Mouse (Mus musculus): ENCODE measurements around the gene Exoc3l2. TPM values are rescaled to one million over a fixed set of nuclear protein-coding genes. Genes with fewer than 3 reads are reported as not detected.

Gene Exoc3l2
- polyA plus RNA-seq, 1 experiment from 2014 or later, result 1.1 TPM

- ATAC-seq (ENCODE audit: low FRiP score) (no peak), DNase-seq (ENCODE audit: low spot score, missing footprints) (no peak)
- no peaks in the 10 kb centered on the region for H3K4me1 ChIP-seq (ENCODE audit: control insufficient read depth, insufficient read depth, low read length)
- H3K27ac ChIP-seq (ENCODE audit: low read depth, low read length), result no peak overlapping the region
- no peaks in the 10 kb centered on the region for H3K9me3 ChIP-seq (ENCODE audit: control insufficient read depth, low read length)
- H3K9ac ChIP-seq (ENCODE audit: low read length), result no peak overlapping the region
- no peaks in the 10 kb centered on the region for H3K27me3 ChIP-seq (ENCODE audit: control insufficient read depth, insufficient read depth, low read length)
- H3K4me2 ChIP-seq, result no peak overlapping the region
- WGBS, result 70% methylated on average over 15 of the region's 15 CpGs
- no peak overlapping the region for H3K4me3 ChIP-seq (ENCODE audit: low read depth, low read length)
- peaks cover 37% of the 10 kb centered on the region for H3K36me3 ChIP-seq (ENCODE audit: control insufficient read depth, insufficient read depth, low read length)
These were observed 35.0 kb upstream of the Exoc3l2 start for GRCm38 (mm10) chr7:19427999-19428650.

DNA sequence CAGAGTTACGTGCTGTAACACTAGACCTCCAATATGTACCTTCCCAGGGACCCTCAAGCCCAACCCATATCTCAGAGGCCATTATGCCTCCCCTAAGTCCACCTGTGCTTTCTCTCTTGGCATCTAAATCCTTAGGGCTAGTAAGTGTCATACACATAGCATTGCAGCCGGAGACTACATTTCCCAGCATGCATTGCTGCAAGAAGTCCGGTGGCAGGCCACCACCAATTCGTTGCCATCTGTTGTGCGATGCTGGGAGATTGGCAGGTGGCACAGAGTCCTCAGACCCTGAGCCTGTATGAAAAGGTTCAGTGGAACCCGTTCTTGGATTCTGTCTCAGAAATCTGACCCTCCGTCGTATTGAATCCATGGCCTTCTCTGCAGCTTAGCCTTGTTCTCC is 33.4 kb upstream of the Exoc3l2 start:
- H3K4me3 ChIP-seq (ENCODE audit: low read depth, low read length), result no peak overlapping the region
- no peaks in the 10 kb centered on the region for H3K4me1 ChIP-seq (ENCODE audit: control insufficient read depth, insufficient read depth, low read length)
- no peaks in the 10 kb centered on the region for H3K27me3 ChIP-seq (ENCODE audit: control insufficient read depth, insufficient read depth, low read length)
- no peak for DNase-seq (ENCODE audit: low spot score, missing footprints)
- no peak for ATAC-seq (ENCODE audit: low FRiP score)
- no peaks in the 10 kb centered on the region for H3K9me3 ChIP-seq (ENCODE audit: control insufficient read depth, low read length)
- H3K9ac ChIP-seq (ENCODE audit: low read length), result no peak overlapping the region
- H3K36me3 ChIP-seq (ENCODE audit: control insufficient read depth, insufficient read depth, low read length), result peaks cover 51% of the 10 kb centered on the region
- no peak overlapping the region for H3K27ac ChIP-seq (ENCODE audit: low read depth, low read length)
- 75% methylated on average over 8 of the region's 8 CpGs for WGBS
- H3K4me2 ChIP-seq, result no peak overlapping the region

DNA sequence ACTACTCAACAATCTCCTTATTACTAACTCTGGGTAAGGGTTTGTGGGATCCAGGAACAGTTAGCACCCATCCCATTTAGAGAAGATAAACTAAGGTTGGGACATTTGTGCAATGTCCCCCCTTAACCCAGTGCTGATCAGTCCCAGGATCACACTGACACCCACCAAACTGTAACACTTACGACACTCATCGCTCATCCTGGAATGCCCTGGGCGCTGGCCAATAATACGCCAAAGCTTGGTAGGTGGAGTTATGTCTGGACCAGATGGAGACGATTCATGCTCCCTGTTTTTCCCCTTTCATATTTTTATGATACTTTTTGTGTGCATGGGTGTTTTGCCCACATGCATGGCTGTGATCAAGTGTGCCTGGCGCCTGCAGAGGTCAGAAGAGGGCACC is 32.7 kb upstream of the Exoc3l2 start:
- no peaks in the 10 kb centered on the region for H3K4me1 ChIP-seq (ENCODE audit: control insufficient read depth, insufficient read depth, low read length)
- H3K9me3 ChIP-seq (ENCODE audit: control insufficient read depth, low read length), result no peaks in the 10 kb centered on the region
- DNase-seq (ENCODE audit: low spot score, missing footprints) (no peak), ATAC-seq (ENCODE audit: low FRiP score) (no peak)
- H3K4me2 ChIP-seq, result no peak overlapping the region
- no peak overlapping the region for H3K27ac ChIP-seq (ENCODE audit: low read depth, low read length)
- no peak overlapping the region for H3K9ac ChIP-seq (ENCODE audit: low read length)
- no peak overlapping the region for H3K4me3 ChIP-seq (ENCODE audit: low read depth, low read length)
- WGBS, result 91% methylated on average over 6 of the region's 6 CpGs
- peaks cover 56% of the 10 kb centered on the region for H3K36me3 ChIP-seq (ENCODE audit: control insufficient read depth, insufficient read depth, low read length)
- no peaks in the 10 kb centered on the region for H3K27me3 ChIP-seq (ENCODE audit: control insufficient read depth, insufficient read depth, low read length)

DNA sequence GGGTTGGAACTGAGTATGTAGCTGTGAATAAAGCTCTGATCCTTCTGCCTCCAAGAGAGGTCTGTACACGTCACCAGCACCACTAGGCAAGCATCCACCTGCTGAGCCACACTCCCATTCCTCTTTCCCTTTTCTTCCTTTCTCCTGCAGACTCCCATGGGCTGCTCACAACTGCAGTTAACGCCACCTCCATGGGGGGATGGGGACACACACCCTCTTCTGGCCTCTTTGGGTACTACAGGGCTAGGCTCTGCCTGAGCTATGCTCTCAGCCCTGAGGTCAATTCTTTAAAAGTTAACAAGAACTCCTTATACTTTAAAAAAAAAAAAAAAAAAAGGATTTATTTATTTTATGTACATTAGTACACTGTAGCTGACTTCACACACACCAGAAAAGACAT is 30.7 kb upstream of the Exoc3l2 start:
- Histone ChIP-seq H3K4me2 (no peak overlapping the region), H3K27ac (ENCODE audit: low read depth, low read length) (no peak overlapping the region), H3K4me3 (ENCODE audit: low read depth, low read length) (no peak overlapping the region), H3K9me3 (ENCODE audit: control insufficient read depth, low read length) (no peaks in the 10 kb centered on the region), H3K4me1 (ENCODE audit: control insufficient read depth, insufficient read depth, low read length) (no peaks in the 10 kb centered on the region), H3K9ac (ENCODE audit: low read length) (no peak overlapping the region), H3K27me3 (ENCODE audit: control insufficient read depth, insufficient read depth, low read length) (no peaks in the 10 kb centered on the region), H3K36me3 (ENCODE audit: control insufficient read depth, insufficient read depth, low read length) (peaks cover 59% of the 10 kb centered on the region)
- 92% methylated on average over 2 of the region's 2 CpGs for WGBS
- DNase-seq (ENCODE audit: low spot score, missing footprints) (no peak), ATAC-seq (ENCODE audit: low FRiP score) (no peak)

DNA sequence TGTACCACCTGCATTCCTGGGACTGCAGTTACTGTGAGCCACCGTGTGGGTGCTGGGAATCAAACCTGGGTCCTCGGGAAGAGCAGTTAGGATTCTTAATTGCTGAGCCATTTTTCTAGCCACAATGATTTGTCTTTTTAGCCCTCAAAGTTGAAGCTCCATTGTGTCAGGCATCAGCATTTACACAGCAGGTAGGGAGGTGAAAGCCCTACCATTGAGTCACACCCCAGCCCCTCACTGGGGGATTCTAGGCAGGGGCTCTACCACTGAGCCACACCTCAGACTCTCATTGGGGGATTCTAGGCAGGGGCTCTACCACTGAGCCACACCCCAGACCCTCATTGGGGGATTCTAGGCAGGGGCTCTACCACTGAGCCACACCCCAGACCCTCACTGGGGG is 26.9 kb upstream of the Exoc3l2 start:
- WGBS, result 94% methylated on average over 2 of the region's 2 CpGs

DNA sequence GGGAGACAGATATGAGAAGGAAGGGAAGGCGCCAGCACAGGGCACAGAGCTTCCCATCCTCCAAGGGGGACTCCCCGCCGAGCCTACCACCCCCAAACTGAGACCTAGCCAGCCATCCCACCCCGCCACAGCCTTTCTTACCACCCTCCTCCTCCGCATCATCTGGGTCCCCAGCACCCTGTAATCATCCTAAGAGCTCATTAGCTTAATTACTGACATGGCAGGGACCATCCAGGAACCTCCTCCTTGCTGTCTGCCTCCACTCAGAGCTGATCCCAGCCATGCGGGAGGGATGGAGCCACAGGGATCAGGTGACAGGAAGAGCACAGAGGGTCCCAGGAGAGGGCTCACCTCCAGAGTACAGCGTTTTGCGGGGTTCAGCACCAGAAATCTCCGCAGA is 26.1 kb upstream of the Exoc3l2 start:
- no peak overlapping the region for H3K4me3 ChIP-seq (ENCODE audit: low read depth, low read length)
- no peak overlapping the region for H3K9ac ChIP-seq (ENCODE audit: low read length)
- H3K36me3 ChIP-seq (ENCODE audit: control insufficient read depth, insufficient read depth, low read length), result peaks cover 49% of the 10 kb centered on the region
- DNase-seq (ENCODE audit: low spot score, missing footprints), result no peak
- H3K4me2 ChIP-seq, result no peak overlapping the region
- WGBS, result 83% methylated on average over 9 of the region's 9 CpGs
- no peaks in the 10 kb centered on the region for H3K4me1 ChIP-seq (ENCODE audit: control insufficient read depth, insufficient read depth, low read length)
- H3K27me3 ChIP-seq (ENCODE audit: control insufficient read depth, insufficient read depth, low read length), result no peaks in the 10 kb centered on the region
- H3K27ac ChIP-seq (ENCODE audit: low read depth, low read length), result no peak overlapping the region
- ATAC-seq (ENCODE audit: low FRiP score), result no peak
- H3K9me3 ChIP-seq (ENCODE audit: control insufficient read depth, low read length), result no peaks in the 10 kb centered on the region

More for the DNA sequence above, 26.9 kb upstream of the Exoc3l2 start:
- H3K9ac ChIP-seq (ENCODE audit: low read length), result no peak overlapping the region
- ATAC-seq (ENCODE audit: low FRiP score) (no peak), DNase-seq (ENCODE audit: low spot score, missing footprints) (no peak)
- H3K4me1 ChIP-seq (ENCODE audit: control insufficient read depth, insufficient read depth, low read length), result no peaks in the 10 kb centered on the region
- H3K4me3 ChIP-seq (ENCODE audit: low read depth, low read length), result no peak overlapping the region
- peaks cover 50% of the 10 kb centered on the region for H3K36me3 ChIP-seq (ENCODE audit: control insufficient read depth, insufficient read depth, low read length)
- H3K27ac ChIP-seq (ENCODE audit: low read depth, low read length), result no peak overlapping the region
- H3K27me3 ChIP-seq (ENCODE audit: control insufficient read depth, insufficient read depth, low read length), result no peaks in the 10 kb centered on the region
- no peaks in the 10 kb centered on the region for H3K9me3 ChIP-seq (ENCODE audit: control insufficient read depth, low read length)
- H3K4me2 ChIP-seq, result no peak overlapping the region

DNA sequence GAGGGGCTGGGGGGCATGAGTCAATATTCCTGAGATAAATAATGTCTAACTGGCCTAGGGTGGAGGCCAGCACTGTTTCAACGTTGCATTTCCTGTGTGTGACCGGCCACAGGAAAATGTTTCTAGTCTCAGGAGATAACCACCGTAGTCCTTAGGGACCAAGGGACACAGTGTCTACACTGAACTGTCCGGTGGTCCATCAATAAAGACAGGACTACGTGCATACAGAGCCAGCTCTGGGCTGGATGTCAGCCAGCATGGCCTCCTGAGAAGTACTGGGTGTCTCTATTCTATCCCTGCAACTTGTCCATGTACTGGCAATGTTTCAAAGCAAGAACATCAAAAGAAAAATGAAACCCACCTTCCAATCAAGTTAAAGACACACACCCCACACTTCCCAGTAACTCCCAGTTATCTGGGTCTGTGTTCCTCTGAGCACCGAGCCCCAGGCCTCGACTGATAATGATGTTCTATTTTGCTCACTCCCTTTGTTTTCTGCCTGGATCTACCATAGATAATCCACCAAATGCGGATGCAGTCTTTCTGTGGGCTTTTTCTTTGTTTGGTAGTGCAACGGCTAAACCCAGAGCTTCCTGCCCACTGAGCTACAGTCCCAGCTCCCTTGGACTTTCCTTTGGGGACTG is 21.6 kb upstream of the Exoc3l2 start:
- H3K4me3 ChIP-seq (ENCODE audit: low read depth, low read length), result no peak overlapping the region
- no peak for ATAC-seq (ENCODE audit: low FRiP score)
- no peak overlapping the region for H3K9ac ChIP-seq (ENCODE audit: low read length)
- H3K27ac ChIP-seq (ENCODE audit: low read depth, low read length), result no peak overlapping the region
- H3K4me1 ChIP-seq (ENCODE audit: control insufficient read depth, insufficient read depth, low read length), result no peaks in the 10 kb centered on the region
- WGBS, result 85% methylated on average over 9 of the region's 9 CpGs
- peaks cover 14% of the 10 kb centered on the region for H3K36me3 ChIP-seq (ENCODE audit: control insufficient read depth, insufficient read depth, low read length)
- no peaks in the 10 kb centered on the region for H3K27me3 ChIP-seq (ENCODE audit: control insufficient read depth, insufficient read depth, low read length)
- H3K9me3 ChIP-seq (ENCODE audit: control insufficient read depth, low read length), result no peaks in the 10 kb centered on the region
- no peak for DNase-seq (ENCODE audit: low spot score, missing footprints)
- no peak overlapping the region for H3K4me2 ChIP-seq

DNA sequence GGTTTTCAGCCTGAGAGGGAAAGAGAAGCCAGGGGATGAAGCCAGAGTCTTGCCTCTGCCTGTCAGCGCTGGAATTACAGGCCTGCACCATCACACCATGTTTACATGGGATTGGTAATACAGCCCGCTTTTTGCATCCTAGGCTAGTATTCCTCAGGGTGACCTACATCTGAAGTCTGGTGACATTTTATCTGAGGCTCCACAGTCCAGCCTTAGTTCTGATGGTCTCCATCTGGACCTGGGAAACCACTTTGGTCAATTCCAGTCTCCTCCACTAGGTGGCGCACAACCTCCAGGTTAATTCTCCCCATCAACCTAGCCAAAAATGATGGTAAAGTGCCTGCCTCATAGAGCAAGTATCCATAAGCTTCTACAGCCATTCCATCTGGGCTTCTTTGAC is 19.8 kb upstream of the Exoc3l2 start:
- 42% methylated on average over 3 of the region's 3 CpGs for WGBS

GRCm38 (mm10) chr7:19444801-19445200 is 18.3 kb upstream of the Exoc3l2 start:
- H3K27ac ChIP-seq (ENCODE audit: low read depth, low read length), result no peak overlapping the region
- H3K9me3 ChIP-seq (ENCODE audit: control insufficient read depth, low read length), result no peaks in the 10 kb centered on the region
- no peaks in the 10 kb centered on the region for H3K4me1 ChIP-seq (ENCODE audit: control insufficient read depth, insufficient read depth, low read length)
- DNase-seq (ENCODE audit: low spot score, missing footprints) (no peak), ATAC-seq (ENCODE audit: low FRiP score) (no peak)
- H3K4me3 ChIP-seq (ENCODE audit: low read depth, low read length), result no peak overlapping the region
- no peak overlapping the region for H3K9ac ChIP-seq (ENCODE audit: low read length)
- WGBS, result 90% methylated on average over 12 of the region's 12 CpGs
- no peaks in the 10 kb centered on the region for H3K27me3 ChIP-seq (ENCODE audit: control insufficient read depth, insufficient read depth, low read length)
- H3K36me3 ChIP-seq (ENCODE audit: control insufficient read depth, insufficient read depth, low read length), result peaks cover 10% of the 10 kb centered on the region
- H3K4me2 ChIP-seq, result no peak overlapping the region

More for the DNA sequence above, 19.8 kb upstream of the Exoc3l2 start:
- Histone ChIP-seq H3K4me2 (no peak overlapping the region), H3K27me3 (ENCODE audit: control insufficient read depth, insufficient read depth, low read length) (no peaks in the 10 kb centered on the region), H3K9me3 (ENCODE audit: control insufficient read depth, low read length) (no peaks in the 10 kb centered on the region), H3K9ac (ENCODE audit: low read length) (no peak overlapping the region), H3K4me3 (ENCODE audit: low read depth, low read length) (no peak overlapping the region), H3K4me1 (ENCODE audit: control insufficient read depth, insufficient read depth, low read length) (no peaks in the 10 kb centered on the region), H3K36me3 (ENCODE audit: control insufficient read depth, insufficient read depth, low read length) (peaks cover 7% of the 10 kb centered on the region), H3K27ac (ENCODE audit: low read depth, low read length) (no peak overlapping the region)
- ATAC-seq (ENCODE audit: low FRiP score) (peak; percentile 71), DNase-seq (ENCODE audit: low spot score, missing footprints) (peak; percentile 99)

Measured in midbrain, embryonic 11.5 days (tissue).